Mouse (Mus musculus): Measurements from ENCODE around the gene Bach2.
A peak's percentile ranks its signal among the peaks of the same experiment; 100 is the strongest.

The Bach2 gene

DNA sequence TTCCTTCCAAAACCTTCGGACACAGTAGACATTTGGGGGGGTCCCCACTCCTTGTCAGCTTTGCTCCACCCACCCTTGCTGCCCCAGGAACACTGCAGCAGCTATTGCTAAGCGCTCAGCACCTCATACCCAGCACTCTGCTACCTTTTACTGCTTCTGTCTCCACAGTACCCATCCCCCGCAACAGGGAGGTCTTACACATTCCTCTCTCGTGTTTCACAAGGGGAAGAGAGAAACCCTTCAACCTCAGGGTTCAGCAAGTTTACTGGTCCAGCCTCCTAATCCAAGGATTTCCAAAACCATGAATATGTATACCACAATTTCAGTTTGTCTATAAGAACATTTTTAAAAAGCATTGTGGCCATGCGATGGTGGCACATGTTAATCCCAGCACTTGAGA is 286.4 kb downstream of the Bach2 start:
- no peak for DNase-seq (ENCODE audit: low read depth, low spot score)

DNA sequence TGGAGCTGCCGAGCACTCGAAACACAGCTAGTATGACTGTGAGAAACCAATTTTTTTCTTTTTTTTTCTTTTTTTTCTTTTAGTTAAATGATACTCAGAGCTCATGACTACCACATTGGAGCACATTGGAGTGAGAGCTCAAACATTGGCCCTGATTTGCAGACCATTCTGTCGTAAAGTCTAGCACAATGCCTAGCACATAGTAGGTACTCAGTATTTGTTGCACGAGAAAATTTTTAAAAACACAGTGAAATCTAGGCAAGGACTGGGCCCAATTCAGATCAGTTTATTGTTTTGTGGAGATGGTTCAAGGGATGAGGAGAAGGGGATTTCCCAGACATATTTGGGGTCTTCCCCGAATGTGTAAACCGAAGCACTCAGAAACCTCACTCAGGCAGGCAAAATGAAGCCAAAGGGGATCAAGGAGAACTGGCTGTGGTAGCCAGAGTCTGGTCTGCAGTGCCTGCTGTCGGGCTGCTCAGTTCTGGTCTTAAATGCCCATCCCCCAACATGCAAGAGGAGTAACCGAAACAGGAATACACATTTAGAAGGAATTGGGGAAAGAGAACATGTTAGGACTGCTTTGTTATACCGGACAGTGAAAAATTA is 287.7 kb downstream of the Bach2 start:
- no peak for DNase-seq (ENCODE audit: low read depth, low spot score)

DNA sequence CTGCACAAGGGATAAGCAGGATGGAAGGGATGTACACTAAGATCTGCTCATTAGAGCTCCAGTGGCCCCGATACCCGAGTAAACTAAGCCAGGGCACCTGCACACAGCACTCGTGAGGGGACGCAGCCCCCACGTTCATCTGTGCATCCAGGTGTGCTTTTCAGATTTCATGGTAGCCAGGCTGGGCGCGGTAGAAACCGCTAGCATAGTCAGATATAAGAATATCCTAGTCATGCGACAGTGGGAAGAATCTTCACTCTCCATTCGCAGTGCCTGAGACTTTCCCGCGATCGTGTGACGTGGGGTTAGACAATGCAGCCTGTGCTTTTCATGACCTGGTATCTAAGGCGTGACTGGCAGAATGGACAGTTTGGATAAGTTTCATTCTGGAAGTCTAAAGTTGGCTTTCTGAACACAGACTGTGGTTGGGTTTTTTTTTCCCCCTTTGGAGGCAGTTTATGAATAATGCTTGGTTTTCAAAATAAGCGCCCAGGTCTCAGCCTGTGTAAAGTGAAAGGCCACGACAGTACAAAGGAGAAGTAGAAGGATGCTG is 290.9 kb downstream of the Bach2 start:
- DNase-seq (ENCODE audit: low read depth, low spot score) = no peak

DNA sequence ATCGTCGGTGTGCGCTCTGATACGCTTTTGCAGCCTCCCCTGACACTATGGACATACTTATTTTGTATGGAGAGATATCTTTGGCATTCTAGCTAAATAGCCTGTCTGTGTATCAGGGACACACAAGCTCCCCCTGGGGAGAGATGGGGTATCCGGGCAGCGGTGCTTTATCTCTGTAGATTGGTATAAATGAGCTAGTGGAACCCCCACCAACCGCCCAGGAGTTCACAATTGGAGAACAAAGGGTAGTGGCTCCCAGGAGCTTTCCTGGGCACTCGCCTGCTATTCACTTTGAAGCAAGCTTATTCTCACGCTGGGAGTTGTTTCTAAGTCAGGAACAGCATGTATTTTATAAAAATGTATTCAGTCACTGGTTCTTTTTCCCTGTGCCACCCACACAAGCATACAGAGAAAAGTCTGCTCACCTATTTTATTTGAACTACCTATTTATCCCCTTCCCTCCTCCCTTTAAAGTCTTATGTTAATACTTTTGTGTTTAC is 291.9 kb downstream of the Bach2 start:
- DNase-seq (ENCODE audit: low read depth, low spot score) = no peak

DNA sequence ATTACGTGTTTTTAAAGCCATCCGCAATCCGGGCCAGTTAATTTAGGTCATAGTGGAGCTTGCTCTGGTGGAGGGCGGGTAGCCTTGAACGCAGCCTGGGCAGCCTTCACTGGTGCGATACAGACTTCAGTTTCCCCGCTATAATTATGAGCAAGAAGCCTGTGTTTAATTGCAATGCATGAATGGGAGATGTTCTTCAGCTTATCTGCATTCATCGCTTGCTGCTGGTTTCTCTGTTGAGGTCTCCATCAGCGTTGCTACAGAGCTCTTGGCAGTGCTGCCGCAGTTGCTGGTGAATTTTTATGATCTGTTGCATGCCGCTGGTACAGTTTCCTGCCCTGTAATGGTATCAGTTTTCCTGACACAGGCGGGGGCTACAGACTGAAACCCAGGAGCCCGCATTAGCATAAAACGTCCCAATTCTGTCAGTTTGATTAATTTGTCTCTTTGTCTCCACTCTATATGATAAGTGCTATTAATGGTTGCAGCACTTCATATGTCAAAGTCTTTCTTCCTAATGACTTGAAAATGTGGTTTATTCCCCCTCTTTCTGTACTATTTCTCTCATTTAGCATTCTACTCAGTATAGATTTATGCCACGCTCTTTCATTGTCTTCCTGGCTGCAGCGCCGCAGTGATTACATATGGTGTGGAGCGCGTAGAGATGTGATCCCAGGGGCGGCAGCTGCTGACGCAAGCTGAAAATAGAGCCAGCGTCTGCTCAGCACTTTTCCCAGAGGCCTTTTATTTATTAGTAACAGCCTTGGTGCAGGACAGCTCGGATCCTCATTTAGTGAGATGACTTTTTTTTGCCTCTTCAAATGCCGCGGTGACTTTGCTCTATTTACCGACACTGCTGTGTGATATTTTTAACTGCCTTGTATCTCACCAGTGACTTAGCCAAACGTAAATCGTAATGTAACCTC is 292.6 kb downstream of the Bach2 start:
- no peak for DNase-seq (ENCODE audit: low read depth, low spot score)

DNA sequence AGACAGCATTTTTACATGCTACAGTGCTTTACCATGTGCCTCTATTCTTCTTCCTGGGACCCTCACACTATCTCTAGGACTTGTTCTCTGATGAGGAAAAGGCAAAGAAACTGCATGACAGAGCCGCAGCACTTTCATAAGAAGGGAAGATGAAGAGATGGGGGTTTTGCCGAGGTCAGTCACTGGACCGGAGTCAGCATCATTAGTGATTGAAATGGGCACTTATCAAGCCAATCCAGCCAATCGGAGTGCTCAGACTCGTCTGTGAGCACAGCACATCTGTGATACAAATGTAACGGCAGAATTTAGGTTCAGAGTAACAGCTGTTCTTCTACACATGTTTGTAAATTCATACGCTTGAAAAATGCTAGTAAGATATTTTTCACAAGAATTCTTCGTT is 293.5 kb downstream of the Bach2 start:
- DNase-seq (ENCODE audit: low read depth, low spot score) = no peak

DNA sequence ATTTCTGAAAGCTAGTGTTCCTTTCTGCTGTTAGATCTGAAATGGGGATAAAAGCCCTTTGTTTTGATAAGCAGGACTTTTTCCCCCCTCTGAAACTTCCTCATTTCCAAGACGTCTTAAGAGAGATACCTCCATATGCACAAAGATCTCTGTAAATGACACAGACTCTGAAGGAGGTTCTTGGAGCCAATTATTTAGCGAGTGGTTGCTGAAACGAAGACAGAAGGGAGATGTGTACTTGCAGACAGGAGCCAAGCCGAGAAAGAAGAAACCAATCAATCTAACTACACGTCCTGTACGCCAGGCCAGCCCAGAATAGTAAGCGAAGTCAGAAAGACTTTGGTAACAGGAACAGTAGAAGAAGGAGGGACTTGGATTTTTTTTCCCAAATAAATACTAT is 295.1 kb downstream of the Bach2 start:
- no peak for DNase-seq (ENCODE audit: low read depth, low spot score)

DNA sequence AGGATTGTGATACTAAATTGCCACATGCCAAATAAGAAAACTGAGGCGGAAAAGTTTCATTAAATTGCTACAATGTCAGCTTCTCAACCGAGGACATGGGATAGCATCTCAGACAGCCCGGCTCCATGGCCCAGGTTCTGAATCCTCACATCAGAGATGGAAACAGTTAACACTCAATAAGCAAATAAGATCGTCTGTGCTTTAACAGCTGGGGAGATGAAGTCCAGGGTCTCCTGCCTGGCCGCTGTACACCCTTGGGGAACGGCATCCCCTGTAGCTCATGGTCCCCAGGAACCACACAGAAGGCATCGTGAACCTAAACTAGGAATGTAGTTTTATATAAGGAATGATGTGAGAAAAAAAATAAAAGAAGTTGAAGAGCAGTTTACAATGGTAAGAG is 297.0 kb downstream of the Bach2 start:
- DNase-seq (ENCODE audit: low read depth, low spot score) = no peak

DNA sequence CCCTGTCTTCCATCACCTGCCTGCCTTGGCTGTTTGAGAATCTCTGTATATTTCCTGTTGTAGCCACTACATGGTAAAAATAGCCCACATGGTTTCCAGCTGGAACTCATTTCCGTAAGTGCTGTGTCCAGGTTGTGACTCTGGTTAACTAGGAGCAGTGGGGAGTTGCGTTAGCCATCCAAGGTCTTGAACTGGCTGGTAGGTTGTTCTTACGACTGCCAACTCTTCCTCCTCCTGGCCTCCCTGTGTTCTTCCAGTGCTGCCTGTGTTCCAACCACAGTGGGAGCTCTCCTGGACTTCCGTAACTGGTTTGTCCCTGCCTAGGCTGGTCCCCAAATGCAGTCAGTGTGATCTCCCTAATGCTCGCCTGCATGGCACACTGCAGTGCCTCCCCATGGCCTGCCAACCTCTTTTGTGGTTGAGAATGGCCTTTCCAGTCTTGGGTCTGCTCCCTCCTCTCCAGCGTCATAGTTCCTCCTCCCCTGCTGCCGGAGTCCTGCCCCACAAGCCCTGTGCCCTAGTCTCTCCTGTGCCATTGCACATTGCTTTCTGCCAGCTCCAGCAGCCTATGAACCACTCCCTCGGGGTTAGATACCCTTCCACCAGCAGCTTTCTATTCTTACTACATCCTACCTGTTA is 298.4 kb downstream of the Bach2 start:
- DNase-seq (ENCODE audit: low read depth, low spot score) = no peak

DNA sequence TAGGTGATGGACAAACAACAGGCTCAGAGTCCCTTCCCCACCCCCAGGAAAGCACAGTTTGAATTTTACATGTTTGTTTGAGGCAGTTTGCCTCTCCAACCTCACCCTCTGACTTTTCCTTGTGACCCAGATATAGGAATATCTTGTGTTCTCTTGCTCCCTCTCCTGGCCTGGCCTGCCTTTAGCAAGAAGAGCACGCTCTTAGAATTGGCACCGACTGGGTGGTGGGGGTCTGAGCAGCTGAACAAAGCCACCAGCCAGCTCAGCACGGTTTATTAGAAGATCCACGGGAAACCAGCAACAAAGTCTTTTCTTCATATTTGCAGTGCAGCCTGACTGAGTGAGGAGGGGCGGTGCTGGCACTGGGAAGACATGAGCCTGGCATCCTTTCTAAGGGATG is 299.5 kb downstream of the Bach2 start:
- DNase-seq (ENCODE audit: low read depth, low spot score) = peak; percentile 58

DNA sequence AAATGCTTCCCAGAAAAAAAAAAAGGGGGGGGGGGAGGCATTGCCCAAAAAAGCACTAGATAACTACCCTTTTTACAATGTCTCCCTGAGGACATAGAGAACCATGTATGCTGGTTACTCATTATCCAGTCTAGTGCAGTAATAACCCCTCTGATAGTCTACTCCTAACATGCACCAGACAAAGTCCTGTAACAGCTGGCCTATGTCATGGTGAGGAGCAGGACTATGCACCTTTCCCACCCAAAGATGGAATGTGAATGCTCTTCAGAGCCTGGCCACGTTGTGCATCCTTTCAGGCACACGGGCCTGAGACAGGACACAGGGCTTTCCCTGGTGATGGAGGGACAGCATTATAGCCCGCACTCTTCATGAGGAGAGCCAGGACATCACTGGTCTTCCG is 299.9 kb downstream of the Bach2 start:
- DNase-seq (ENCODE audit: low read depth, low spot score) = no peak

DNA sequence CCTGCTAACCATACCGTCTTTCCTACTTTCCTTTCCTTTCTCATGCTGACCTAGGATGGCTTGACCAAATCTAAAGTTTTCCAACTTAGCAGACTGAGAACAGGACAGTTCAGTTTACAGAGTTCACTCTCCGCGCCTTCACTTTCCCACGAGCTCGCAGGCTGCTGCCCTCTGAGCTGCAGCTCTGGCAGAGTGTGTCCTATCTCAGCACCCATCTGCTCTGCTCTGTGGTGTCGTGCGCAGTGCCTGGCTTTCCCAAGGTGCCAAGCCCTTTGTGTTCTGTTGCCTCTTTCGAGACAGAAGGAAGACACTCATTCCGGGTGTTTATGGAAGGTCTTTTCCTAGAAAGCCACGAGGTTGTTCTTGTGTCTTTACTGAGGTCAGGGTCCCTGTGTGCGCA is 300.4 kb downstream of the Bach2 start:
- DNase-seq (ENCODE audit: low read depth, low spot score) = no peak

DNA sequence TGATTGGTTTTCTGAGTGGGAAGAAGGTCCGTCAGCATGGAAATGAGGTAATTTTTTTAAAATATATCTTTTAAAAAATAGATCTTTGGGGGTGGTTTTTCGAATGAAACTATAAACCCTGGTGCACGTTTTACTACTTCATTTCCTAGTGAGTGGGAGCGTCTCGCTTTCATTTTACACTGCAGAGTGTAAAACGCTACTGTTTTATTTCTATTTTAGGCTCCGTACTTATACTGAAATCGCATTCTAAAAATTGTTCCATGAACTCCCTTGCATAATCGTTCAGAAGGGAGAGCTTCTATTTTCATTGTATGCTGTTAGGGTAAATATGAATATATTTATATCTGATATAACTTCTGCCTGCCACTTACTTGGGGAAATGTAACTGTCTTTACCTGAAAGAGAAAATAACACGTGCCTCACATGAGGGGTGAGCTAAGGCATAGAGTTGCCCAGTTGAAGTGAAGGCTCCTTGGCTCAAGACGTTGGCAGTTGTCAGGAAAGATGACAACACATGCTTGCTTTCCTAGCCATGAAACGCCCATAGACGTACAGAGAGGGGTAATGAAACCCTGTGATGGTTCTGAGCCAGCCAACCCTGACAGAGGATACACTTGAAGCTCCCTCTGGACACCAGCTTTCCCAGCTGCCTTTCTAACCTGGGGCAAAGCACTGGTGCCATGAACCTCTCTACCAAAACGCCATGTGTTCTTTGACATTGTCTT is 306.4 kb downstream of the Bach2 start:
- DNase-seq (ENCODE audit: low read depth, low spot score) = no peak

DNA sequence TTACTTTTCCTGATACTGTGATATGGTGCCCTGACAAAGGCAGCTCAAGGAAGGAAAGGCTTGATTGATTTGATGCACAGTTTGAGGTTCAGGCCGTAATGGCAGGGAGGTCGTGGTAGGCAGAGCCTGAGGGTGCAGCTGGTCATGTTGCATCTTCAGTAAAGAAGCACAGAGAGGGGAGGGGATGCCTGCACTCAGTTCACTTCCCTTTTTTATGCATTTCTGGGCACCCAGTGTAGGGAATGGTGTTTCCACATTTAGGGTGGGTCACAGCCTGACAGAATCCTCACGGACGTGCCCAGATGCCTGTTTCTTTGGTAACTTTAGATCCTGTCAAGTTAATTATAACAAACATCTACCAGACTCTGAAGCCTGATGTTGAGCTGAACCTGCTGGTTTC is 306.9 kb downstream of the Bach2 start:
- DNase-seq (ENCODE audit: low read depth, low spot score) = no peak

DNA sequence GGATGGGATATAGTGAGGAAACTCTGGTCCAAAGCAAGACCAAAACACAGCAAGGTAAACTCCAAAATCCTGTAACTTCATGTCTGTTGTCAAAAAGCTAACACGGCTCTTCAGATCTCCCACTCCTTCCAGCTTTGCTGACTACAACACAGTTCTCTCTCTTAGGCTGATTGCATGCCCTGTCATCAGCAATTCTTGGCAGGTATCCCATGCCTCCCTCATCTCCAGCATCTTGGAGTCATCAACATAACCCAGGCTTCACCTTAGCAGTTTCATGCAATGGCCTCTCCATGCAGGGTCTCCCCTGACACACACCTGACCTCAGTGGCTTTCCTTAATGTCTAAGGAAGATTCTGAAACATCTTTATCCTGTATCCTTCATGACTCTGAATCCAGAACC is 310.5 kb downstream of the Bach2 start:
- no peak for DNase-seq (ENCODE audit: low read depth, low spot score)

DNA sequence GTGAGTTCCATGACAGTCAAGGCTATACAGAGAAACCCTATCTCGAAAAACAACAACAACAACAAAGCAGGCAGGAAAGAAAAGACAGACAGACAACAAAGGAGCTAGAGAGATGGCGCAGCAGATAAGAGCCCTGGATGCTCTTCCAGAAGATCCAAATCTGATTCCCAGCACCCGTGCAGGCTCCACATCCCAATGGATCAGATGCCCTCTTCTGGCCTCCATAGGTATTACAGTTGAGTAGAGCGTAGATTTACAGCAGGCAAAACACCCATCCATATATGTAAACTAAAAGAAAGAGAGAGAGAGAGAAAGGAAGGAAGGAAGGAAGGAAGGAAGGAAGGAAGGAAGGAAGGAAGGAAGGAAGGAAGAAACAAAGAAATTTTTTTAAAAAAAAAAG is 312.7 kb downstream of the Bach2 start:
- no peak for DNase-seq (ENCODE audit: low read depth, low spot score)

DNA sequence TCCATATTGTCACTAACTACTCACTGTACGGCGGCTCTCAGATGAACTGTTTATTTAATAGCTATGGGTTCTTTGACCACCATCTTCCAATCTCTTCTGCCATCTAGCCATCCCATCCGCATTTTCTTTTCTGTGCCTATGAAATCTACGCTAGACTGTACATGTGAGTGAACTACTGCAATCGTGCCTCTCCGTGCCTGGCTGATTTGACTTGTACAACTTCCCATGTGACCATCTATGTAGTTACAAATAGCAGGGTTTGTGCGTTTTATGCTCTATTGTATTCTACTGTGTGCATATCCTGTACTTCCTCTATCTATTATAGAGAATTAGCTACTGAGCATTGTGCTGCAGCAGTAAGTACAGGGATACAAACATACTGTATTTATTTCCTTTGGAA is 316.9 kb downstream of the Bach2 start:
- no peak for DNase-seq (ENCODE audit: low read depth, low spot score)

DNA sequence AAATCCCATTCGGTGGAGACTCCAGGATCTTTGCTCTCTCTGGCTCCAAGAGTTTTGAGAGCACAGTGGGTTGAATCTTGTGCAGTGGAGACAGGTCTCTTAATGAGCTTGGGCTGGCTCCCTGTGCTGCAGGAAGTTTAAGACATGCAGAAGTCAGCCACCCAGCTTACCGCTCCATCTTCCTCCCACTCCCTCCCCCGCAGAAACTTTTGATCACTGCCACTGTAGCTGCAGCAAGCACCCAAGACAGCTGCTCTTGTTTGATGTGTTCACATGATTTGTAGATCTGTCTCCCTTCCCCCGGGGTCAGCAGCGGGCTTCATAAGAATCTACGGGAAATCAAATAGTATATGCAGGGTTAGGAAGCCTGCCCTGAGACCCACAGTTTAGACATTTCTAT is 321.6 kb downstream of the Bach2 start:
- no peak for DNase-seq (ENCODE audit: low read depth, low spot score)

DNA sequence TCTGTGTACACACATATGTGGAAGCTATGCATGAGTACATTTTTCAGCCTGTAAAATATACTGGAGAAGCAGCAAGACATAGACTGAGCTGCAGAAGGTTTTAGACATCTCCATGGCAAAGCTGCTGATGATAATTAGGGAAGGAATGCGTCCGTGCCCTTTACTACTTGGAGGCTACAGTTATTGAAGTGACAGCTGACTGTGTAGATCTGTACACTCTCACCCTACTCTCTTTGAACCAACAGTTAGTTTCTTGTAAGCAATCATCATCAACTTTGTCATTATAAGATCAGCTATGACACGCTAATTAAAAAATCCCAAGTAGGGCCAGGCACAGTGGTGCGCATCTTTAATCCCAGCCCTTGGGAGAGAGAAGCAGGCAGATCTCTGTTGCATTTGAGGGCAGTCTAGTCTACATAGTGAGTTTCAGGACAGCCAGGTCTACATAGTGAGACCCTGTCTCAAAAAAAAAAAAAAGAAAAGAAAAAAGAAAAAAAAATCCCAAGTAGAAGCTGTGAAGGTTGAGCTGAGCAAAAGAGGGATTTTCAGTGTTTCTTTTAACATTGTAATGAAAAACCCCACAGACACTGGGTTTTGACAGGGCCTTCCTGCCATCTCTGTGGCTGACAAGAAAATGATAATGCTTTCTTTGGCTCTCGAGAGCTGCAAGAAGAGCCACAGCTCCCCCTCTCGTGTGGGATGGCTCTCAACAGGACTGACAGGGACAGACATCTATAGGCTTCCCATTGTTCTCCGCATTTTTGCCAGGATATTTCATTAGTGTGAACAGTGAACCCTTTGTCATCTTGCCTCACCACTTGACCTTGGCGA is 322.3 kb downstream of the Bach2 start:
- peak; percentile 35 for DNase-seq (ENCODE audit: low read depth, low spot score)

DNA sequence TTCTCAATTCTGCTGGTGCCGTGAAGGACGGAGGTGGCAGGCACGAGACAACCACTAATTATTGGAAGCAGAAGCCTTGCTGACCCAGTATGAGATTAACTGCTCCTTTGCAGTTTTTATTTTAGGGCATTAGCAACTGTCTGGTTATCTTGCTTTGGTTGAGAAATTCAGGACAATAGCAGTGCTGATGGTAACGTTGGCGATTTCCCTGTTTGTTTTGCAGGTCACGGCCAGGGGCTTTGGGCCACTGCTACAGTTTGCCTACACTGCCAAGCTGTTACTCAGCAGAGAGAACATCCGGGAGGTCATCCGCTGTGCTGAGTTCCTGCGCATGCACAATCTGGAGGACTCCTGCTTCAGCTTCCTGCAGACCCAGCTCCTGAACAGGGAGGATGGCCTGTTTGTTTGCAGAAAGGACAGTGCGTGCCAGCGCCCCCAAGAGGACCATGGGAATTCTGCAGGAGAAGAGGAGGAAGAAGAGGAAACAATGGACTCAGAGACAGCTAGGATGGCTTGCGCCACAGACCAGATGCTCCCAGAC is 323.0 kb downstream of the Bach2 start:
- DNase-seq (ENCODE audit: low read depth, low spot score) = no peak

All from retina, postnatal 7 days (tissue).